Mouse (Mus musculus): ENCODE measurements around the gene 1700029H14Rik.

1700029H14Rik gene

GRCm38 (mm10) chr8:13562118-13562517 is at the start of gene 1700029H14Rik:
1700029H14Rik (minus strand) TSS chr8:13562461.
- peak; percentile 23 to 52 for DNase-seq (ENCODE audit: inconsistent age in 2 of 2, low spot score in 1 of 2)

GRCm38 (mm10) chr8:13611702-13612101 is 49.4 kb upstream of the 1700029H14Rik start:
- no peak for DNase-seq (ENCODE audit: inconsistent age in 2 of 2, low spot score in 1 of 2)

GRCm38 (mm10) chr8:13609971-13610370 is 47.7 kb upstream of the 1700029H14Rik start:
- DNase-seq (ENCODE audit: inconsistent age in 2 of 2, low spot score in 1 of 2), result no peak

GRCm38 (mm10) chr8:13608946-13609345 is 46.7 kb upstream of the 1700029H14Rik start:
- no peak for DNase-seq (ENCODE audit: inconsistent age in 2 of 2, low spot score in 1 of 2)

DNA sequence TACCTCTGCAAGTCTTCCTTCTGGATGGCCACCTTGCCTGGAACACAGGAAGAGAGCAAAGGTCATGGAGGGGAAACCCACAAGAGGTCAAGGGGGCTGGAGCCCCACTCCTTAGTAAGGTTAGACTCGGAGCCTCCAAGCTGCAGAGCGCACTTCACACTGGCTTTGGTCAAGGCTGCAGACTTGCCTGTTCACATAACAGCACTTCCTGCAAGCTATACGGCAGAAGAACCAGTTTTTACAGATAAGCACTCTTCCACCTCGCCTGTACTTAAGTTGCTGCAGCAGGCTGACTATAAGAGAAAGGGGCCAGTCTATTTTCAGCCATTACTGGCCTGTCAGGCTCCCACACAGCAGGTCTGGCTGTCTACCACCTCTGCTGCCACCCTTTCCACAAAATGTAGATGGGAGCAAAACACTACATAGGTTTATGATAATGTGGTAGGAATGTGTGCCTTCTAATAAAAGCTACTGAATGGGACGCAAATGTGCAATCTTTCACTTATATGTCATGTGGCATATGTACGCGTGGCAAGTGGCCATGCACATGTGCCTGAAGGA is 43.7 kb upstream of the 1700029H14Rik start:
- no peak for DNase-seq (ENCODE audit: inconsistent age in 2 of 2, low spot score in 1 of 2)

DNA sequence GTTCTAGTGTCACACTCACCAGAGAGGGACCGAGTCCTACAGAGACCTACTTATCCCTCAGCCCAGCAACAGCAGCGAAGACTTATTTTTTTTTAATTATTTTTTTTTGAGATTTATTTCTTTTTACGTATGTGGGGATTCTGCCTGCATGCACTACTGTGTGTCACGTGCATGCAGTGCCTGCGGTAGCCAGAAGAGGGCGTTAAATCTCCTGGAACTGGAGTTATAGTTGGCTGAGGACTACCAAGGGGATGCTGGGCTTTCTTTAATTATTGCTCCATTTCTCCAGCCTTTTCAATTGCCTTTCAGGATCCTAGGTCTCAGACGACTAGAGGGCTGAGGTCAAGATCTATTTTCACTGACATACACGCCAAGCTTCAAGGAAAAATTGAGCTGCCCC is 40.4 kb upstream of the 1700029H14Rik start:
- DNase-seq (ENCODE audit: inconsistent age in 2 of 2, low spot score in 1 of 2), result peak; percentile 23 to 77

- peak in 1 of 2 experiments; percentile 27 for DNase-seq (ENCODE audit: inconsistent age in 2 of 2, low spot score in 1 of 2)
These were observed 38.9 kb upstream of the 1700029H14Rik start for GRCm38 (mm10) chr8:13601166-13601565.

GRCm38 (mm10) chr8:13600716-13601115 is 38.5 kb upstream of the 1700029H14Rik start:
- DNase-seq (ENCODE audit: inconsistent age in 2 of 2, low spot score in 1 of 2), result no peak

DNA sequence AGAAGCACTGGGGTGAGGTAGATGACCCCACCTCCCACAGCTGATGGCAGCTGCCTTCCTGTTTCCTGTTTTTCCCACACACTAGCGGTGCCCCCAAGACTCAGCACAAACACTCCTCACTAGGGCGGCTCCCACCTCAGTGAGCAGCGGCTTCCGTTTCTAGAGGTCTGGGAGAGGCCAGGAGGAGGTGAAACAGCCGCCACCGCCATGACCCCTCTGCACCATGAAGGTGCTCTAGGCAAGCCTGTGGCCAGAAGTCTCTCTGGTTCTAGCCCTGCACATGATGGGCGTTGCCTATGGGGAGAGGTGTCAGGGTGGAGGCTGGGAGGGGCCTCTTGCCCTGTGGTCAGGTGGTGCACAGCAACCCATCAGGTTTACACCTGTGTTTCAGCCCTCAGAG is 37.9 kb upstream of the 1700029H14Rik start:
- DNase-seq (ENCODE audit: inconsistent age in 2 of 2, low spot score in 1 of 2), result peak; percentile 40 to 65

- DNase-seq (ENCODE audit: inconsistent age in 2 of 2, low spot score in 1 of 2), result no peak
These were observed 35.5 kb upstream of the 1700029H14Rik start for GRCm38 (mm10) chr8:13597777-13598176.

- DNase-seq (ENCODE audit: inconsistent age in 2 of 2, low spot score in 1 of 2), result peak in 1 of 2 experiments; percentile 39
These were observed 33.6 kb upstream of the 1700029H14Rik start for GRCm38 (mm10) chr8:13595861-13596260.

GRCm38 (mm10) chr8:13594884-13595323 is 32.6 kb upstream of the 1700029H14Rik start:
- DNase-seq (ENCODE audit: inconsistent age in 2 of 2, low spot score in 1 of 2), result peak; percentile 34 to 55

GRCm38 (mm10) chr8:13593340-13593739 is 31.1 kb upstream of the 1700029H14Rik start:
- DNase-seq (ENCODE audit: inconsistent age in 2 of 2, low spot score in 1 of 2), result no peak

DNA sequence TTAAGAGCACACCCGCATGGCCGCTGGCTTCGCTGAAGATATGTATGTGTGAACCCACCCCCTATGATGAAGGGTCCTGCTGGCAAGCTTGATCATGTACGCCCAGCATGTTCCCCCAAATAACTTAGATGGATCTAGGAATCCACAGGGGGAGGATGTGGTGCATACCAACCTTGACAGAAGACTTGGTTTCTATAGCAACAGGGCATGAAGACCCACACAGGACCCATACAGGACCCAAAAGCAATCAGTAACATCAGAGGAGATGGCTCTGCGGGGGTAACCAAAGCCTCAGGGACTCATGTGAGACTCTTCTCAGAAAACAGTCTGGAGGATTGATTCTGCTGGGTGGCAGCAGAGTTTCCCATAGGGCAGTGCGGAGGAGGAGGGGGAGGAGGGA is 29.0 kb upstream of the 1700029H14Rik start:
- no peak for DNase-seq (ENCODE audit: inconsistent age in 2 of 2, low spot score in 1 of 2)

DNA sequence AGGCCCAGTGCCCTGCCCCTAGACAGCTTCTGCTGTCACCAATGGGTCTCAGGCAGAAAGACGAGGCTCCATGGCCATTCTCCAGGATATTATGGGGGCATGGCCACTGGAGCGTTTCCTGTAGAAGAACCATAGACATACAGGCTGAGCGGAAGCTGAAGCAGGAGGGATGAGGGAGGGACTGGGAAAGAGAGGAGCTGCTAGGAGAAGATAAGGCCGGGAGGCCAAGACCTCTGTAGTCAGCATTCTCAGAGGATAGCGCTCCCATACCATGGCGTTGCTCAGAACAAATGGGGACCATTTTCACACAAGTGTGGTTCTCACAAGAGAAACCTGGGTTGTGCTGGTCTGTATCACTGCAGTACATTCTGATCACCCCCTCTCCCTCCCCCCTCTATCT is 26.8 kb upstream of the 1700029H14Rik start:
- DNase-seq (ENCODE audit: inconsistent age in 2 of 2, low spot score in 1 of 2), result no peak

- DNase-seq (ENCODE audit: inconsistent age in 2 of 2, low spot score in 1 of 2), result no peak
These were observed 22.4 kb upstream of the 1700029H14Rik start for GRCm38 (mm10) chr8:13584652-13585051.

- DNase-seq (ENCODE audit: inconsistent age in 2 of 2, low spot score in 1 of 2), result no peak
These were observed 15.6 kb upstream of the 1700029H14Rik start for GRCm38 (mm10) chr8:13577869-13578268.

GRCm38 (mm10) chr8:13571999-13572398 is 9.7 kb upstream of the 1700029H14Rik start:
- DNase-seq (ENCODE audit: inconsistent age in 2 of 2, low spot score in 1 of 2), result no peak

DNA sequence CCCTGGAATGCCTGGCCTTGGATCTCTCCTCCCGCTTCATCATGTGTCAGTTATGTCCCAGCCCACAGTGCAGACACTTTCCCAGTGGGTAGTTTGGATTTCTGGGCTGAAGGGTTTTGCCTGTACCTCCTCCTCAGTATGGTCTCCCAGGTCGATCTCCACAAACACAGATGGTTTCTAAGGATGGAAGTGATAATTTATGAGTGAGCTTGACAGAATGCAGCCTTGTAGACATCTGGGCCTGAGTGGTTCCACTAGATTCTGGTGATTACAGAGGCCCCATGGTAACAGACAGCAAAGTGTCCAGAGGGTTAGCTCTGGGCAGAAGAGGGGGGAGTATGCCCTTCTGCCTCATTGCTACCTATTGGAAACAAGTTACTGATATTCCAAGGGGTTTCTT is 4.7 kb downstream of the 1700029H14Rik start:
- no peak for DNase-seq (ENCODE audit: inconsistent age in 2 of 2, low spot score in 1 of 2)

DNA sequence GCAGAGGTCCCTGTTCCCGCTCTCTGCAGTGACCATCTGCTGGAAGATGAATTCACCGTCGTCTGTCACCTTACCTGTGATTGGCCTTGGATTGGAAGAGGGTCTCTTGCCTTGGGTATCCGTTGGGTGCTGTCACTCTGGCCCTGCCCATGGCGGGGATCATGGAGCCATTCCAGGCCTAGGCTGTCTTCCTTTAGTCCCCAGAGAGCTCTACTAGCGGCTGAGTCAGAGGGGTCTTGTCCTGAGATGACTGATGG is 10.8 kb downstream of the 1700029H14Rik start:
- DNase-seq (ENCODE audit: inconsistent age in 2 of 2, low spot score in 1 of 2), result no peak

DNA sequence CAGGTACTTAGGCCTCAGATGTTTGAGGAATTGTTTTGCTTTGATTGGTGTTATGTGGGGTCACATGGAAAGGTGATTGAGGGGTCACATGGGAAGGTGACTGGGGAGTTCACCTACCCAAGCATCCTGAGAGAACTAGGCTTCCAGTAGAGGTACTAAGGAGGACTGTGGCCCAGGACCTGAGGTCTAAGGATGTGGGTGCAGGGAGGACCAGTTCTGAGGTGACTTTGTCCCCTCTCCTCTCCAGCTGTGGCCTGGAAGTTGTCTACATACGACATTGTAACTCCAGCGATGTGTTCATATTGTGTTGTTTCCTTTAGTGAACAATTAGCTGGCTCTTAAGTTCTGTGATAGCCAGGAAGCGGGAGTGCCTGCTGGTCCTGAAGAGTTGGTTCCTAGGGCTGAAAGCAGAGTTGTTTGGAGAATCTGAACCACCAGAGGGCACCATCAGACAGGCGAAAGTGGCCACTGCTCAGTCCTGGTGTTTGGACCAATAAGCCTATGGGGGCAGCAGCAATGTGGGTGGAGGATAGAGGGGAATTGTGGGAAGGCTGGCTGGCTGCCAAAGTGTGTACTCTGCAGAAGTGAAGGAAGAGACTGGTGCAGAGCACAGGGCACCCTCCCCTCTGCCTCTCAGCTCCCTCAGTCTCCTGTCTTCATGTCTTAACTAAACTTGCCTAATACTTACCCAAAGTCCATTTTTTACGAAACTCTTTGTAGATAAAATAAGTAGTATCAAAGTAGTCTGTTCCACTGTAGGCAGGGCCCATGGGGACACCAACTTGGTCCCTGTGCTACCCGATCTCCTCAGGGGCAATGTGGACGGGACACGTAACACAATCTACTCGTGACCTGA is 11.3 kb downstream of the 1700029H14Rik start:
- DNase-seq (ENCODE audit: inconsistent age in 2 of 2, low spot score in 1 of 2), result peak; percentile 88 to 96

DNA sequence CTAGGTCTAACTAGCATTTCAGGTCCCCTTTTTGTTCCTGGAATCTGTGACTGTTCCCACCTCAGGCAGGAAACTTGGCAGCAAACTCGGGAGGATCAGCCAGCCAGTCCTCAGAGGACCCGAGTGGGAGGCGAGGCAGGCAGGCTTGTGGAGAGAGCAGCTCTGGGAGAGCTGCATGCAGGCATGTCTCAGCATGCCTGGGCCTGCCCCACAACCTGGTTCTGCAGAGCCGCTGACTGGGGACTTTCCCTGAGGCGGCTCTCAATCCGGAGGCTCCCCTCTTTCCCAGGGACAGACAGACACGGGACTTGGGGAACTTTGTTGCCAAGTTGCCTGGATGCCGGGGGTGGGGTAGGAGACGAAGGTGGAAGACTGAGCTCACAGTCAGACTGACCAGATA is 13.4 kb downstream of the 1700029H14Rik start:
- DNase-seq (ENCODE audit: inconsistent age in 2 of 2, low spot score in 1 of 2), result peak; percentile 37 to 76

GRCm38 (mm10) chr8:13548235-13548634 is 14.0 kb downstream of the 1700029H14Rik start:
- DNase-seq (ENCODE audit: inconsistent age in 2 of 2, low spot score in 1 of 2), result peak; percentile 54 to 86
